Mouse (Mus musculus) frontal cortex, adult 2 months (tissue): ENCODE data around the gene Rnf10. TPM values are rescaled to one million over a fixed set of nuclear protein-coding genes. Genes with fewer than 3 reads are reported as not detected.

Experiments used
- DNase-seq, 2 experiments: peaks; one replicate each; pipeline ENCODE4 v3.0.0; 2022; ENCODE audit warnings: low spot score in 1 of 2; ENCODE audit errors: extremely low spot score in 1 of 2
- polyA plus RNA-seq: library from polyadenylated mRNA; depleted of rRNA; stranded (reverse); fragments of >200 nt; gene quantifications from 2 replicates; pipeline ENCODE4 v1.2.3, GENCODE M21; 2012

Gene Rnf10
- polyA plus RNA-seq, 1 experiment, result 177 TPM

GRCm38 (mm10) chr5:115278053-115278452 is 5.4 kb upstream of the Rnf10 start:
- no peak for DNase-seq

- no peak for DNase-seq
These were observed 3.3 kb upstream of the Rnf10 start for GRCm38 (mm10) chr5:115275998-115276397.

- no peak for DNase-seq
These were observed 2.1 kb upstream of the Rnf10 start for GRCm38 (mm10) chr5:115274771-115275170.

- DNase-seq, result no peak
These were observed 1.7 kb upstream of the Rnf10 start for GRCm38 (mm10) chr5:115274353-115274752.

- no peak for DNase-seq
These were observed 944 bp upstream of the Rnf10 start for GRCm38 (mm10) chr5:115273549-115274135.

- peak in 1 of 2 experiments; percentile 40 for DNase-seq
These were observed 527 bp downstream of the Rnf10 start for GRCm38 (mm10) chr5:115271931-115272811.

GRCm38 (mm10) chr5:115269969-115270368 is 2.7 kb downstream of the Rnf10 start:
- no peak for DNase-seq

GRCm38 (mm10) chr5:115268266-115268665 is 4.4 kb downstream of the Rnf10 start:
- no peak for DNase-seq

GRCm38 (mm10) chr5:115267469-115268045 is 5.1 kb downstream of the Rnf10 start:
- no peak for DNase-seq

- DNase-seq, result no peak
These were observed 5.8 kb downstream of the Rnf10 start for GRCm38 (mm10) chr5:115266787-115267468.

GRCm38 (mm10) chr5:115266340-115266739 is 6.4 kb downstream of the Rnf10 start:
- no peak for DNase-seq

- DNase-seq, result no peak
These were observed 10.0 kb downstream of the Rnf10 start for GRCm38 (mm10) chr5:115262502-115263291.

GRCm38 (mm10) chr5:115261880-115262279 is 10.8 kb downstream of the Rnf10 start:
- DNase-seq, result no peak

- no peak for DNase-seq
These were observed 11.6 kb downstream of the Rnf10 start for GRCm38 (mm10) chr5:115261141-115261540.

GRCm38 (mm10) chr5:115260356-115260755 is 12.3 kb downstream of the Rnf10 start:
- no peak for DNase-seq

GRCm38 (mm10) chr5:115256909-115257546 is 15.7 kb downstream of the Rnf10 start:
- no peak for DNase-seq

- DNase-seq, result no peak
These were observed 17.2 kb downstream of the Rnf10 start for GRCm38 (mm10) chr5:115255472-115255871.

- DNase-seq, result no peak
These were observed 32.5 kb downstream of the Rnf10 start for GRCm38 (mm10) chr5:115240191-115240590.

- DNase-seq, result no peak
These were observed 33.9 kb downstream of the Rnf10 start for GRCm38 (mm10) chr5:115238729-115239195.
